Mouse (Mus musculus): ENCODE data around the gene Hes7.

- TF ChIP-seq FLI1 (IDR thresholded peaks at IDR 0.05; ENCODE audit: low read length) (no peak), GATA1 (IDR thresholded peaks at IDR 0.05; ENCODE audit: borderline replicate concordance, low read length) (no peak)
Observed at GRCm38 (mm10) chr11:69125852-69125918, 5.5 kb downstream of the Hes7 start, which contains the start of gene Aloxe3.

All from megakaryocyte, embryonic 14.5 days (primary cell).